Mouse (Mus musculus): ENCODE data around the gene Spsb1. TPM values are rescaled to one million over a fixed set of nuclear protein-coding genes. Genes with fewer than 3 reads are reported as not detected.
A peak's percentile ranks its signal among the peaks of the same experiment; 100 is the strongest.

The Spsb1 gene
- polyA plus RNA-seq, 1 experiment from 2014 or later, result 26.9 TPM

- Histone ChIP-seq H3K4me2 (ENCODE audit: low read depth) (peak overlapping the region; percentile 56), H3K36me3 (ENCODE audit: control insufficient read depth, insufficient read depth, low read length) (no peaks in the 10 kb centered on the region), H3K27ac (ENCODE audit: low read depth, low read length) (no peak overlapping the region), H3K4me3 (ENCODE audit: low read depth, low read length) (no peak overlapping the region), H3K9ac (ENCODE audit: low read length) (no peak overlapping the region), H3K27me3 (ENCODE audit: control insufficient read depth, insufficient read depth, low read length) (no peaks in the 10 kb centered on the region), H3K9me3 (ENCODE audit: control insufficient read depth, low read length) (no peaks in the 10 kb centered on the region), H3K4me1 (ENCODE audit: control insufficient read depth, insufficient read depth, low read length) (peaks cover 6% of the 10 kb centered on the region)
- DNase-seq (ENCODE audit: low spot score) (no peak), ATAC-seq (ENCODE audit: insufficient read depth, low FRiP score, low TSS enrichment) (no peak)
- WGBS, result 63% methylated on average over 4 of the region's 4 CpGs
Measured at GRCm38 (mm10) chr4:149853698-149854284, 101.1 kb downstream of the Spsb1 start.

DNA sequence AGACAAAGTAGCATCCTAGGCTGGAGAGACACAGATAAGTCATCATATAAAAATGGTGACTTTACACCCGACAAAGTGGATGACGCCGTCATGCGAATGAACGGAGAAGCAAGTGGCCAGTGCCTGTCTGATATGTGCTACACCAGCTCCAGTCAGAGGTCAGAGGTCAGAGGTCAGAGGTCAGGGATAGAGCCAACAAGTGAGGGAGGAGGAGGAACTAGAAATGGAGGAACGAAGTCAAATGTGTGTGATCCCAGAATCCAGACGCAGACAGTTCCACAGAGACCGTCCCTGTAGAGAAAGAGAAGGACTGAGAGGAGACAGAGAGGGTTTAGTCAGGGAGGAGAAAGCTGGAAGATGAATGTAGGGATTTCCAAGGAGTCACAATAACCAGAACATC is 103.3 kb downstream of the Spsb1 start:
- Histone ChIP-seq H3K9me3 (ENCODE audit: control insufficient read depth, low read length) (no peaks in the 10 kb centered on the region), H3K4me2 (ENCODE audit: low read depth) (no peak overlapping the region), H3K4me3 (ENCODE audit: low read depth, low read length) (no peak overlapping the region), H3K27ac (ENCODE audit: low read depth, low read length) (no peak overlapping the region), H3K27me3 (ENCODE audit: control insufficient read depth, insufficient read depth, low read length) (no peaks in the 10 kb centered on the region), H3K36me3 (ENCODE audit: control insufficient read depth, insufficient read depth, low read length) (no peaks in the 10 kb centered on the region), H3K4me1 (ENCODE audit: control insufficient read depth, insufficient read depth, low read length) (peaks cover 6% of the 10 kb centered on the region), H3K9ac (ENCODE audit: low read length) (no peak overlapping the region)
- 91% methylated on average over 8 of the region's 8 CpGs for WGBS
- no peak for ATAC-seq (ENCODE audit: insufficient read depth, low FRiP score, low TSS enrichment)
- DNase-seq (ENCODE audit: low spot score), result no peak

- Histone ChIP-seq H3K36me3 (ENCODE audit: control insufficient read depth, insufficient read depth, low read length) (no peaks in the 10 kb centered on the region), H3K9me3 (ENCODE audit: control insufficient read depth, low read length) (no peaks in the 10 kb centered on the region), H3K27me3 (ENCODE audit: control insufficient read depth, insufficient read depth, low read length) (no peaks in the 10 kb centered on the region), H3K4me2 (ENCODE audit: low read depth) (no peak overlapping the region), H3K4me1 (ENCODE audit: control insufficient read depth, insufficient read depth, low read length) (peaks cover 4% of the 10 kb centered on the region; the same call in 1 of the 2 replicates), H3K4me3 (ENCODE audit: low read depth, low read length) (no peak overlapping the region), H3K9ac (ENCODE audit: low read length) (no peak overlapping the region), H3K27ac (ENCODE audit: low read depth, low read length) (no peak overlapping the region)
- ATAC-seq (ENCODE audit: insufficient read depth, low FRiP score, low TSS enrichment) (no peak), DNase-seq (ENCODE audit: low spot score) (no peak)
- WGBS, result 73% methylated on average over 10 of the region's 10 CpGs
Measured at GRCm38 (mm10) chr4:149850674-149851073, 104.2 kb downstream of the Spsb1 start.

DNA sequence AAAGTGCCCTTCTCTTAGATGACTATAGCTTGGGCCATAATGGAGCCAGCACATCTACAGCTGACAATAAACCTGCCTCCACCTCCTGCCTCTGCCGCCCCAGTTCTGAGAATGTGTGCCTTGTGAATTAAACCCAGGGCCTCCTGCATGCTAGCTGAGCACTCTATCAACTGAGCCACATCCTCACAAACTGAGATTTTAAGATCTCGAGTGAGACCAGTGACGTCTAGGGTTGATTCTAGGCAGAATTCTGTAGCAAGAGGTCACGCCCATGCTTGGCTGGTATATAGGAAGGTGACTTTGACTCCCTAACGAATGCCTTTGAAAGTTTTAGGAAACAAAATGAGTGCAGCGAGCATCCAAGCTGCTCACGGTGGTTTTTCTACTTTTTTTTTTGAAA is 104.8 kb downstream of the Spsb1 start:
- ATAC-seq (ENCODE audit: insufficient read depth, low FRiP score, low TSS enrichment), result no peak
- Histone ChIP-seq H3K4me3 (ENCODE audit: low read depth, low read length) (no peak overlapping the region), H3K27ac (ENCODE audit: low read depth, low read length) (no peak overlapping the region), H3K36me3 (ENCODE audit: control insufficient read depth, insufficient read depth, low read length) (no peaks in the 10 kb centered on the region), H3K27me3 (ENCODE audit: control insufficient read depth, insufficient read depth, low read length) (no peaks in the 10 kb centered on the region), H3K9ac (ENCODE audit: low read length) (no peak overlapping the region), H3K9me3 (ENCODE audit: control insufficient read depth, low read length) (no peaks in the 10 kb centered on the region), H3K4me1 (ENCODE audit: control insufficient read depth, insufficient read depth, low read length) (peaks cover 4% of the 10 kb centered on the region; the same call in 1 of the 2 replicates), H3K4me2 (ENCODE audit: low read depth) (no peak overlapping the region)
- DNase-seq (ENCODE audit: low spot score), result no peak
- WGBS, result 88% methylated on average over 7 of the region's 7 CpGs

GRCm38 (mm10) chr4:149849035-149849434 is 105.8 kb downstream of the Spsb1 start:
- no peaks in the 10 kb centered on the region for H3K9me3 ChIP-seq (ENCODE audit: control insufficient read depth, low read length)
- no peaks in the 10 kb centered on the region for H3K27me3 ChIP-seq (ENCODE audit: control insufficient read depth, insufficient read depth, low read length)
- H3K36me3 ChIP-seq (ENCODE audit: control insufficient read depth, insufficient read depth, low read length), result no peaks in the 10 kb centered on the region
- WGBS, result 89% methylated on average over 5 of the region's 5 CpGs
- no peak overlapping the region for H3K4me3 ChIP-seq (ENCODE audit: low read depth, low read length)
- no peak for ATAC-seq (ENCODE audit: insufficient read depth, low FRiP score, low TSS enrichment)
- H3K4me2 ChIP-seq (ENCODE audit: low read depth), result no peak overlapping the region
- H3K27ac ChIP-seq (ENCODE audit: low read depth, low read length), result no peak overlapping the region
- H3K4me1 ChIP-seq (ENCODE audit: control insufficient read depth, insufficient read depth, low read length), result no peaks in the 10 kb centered on the region; the same call in 1 of the 2 replicates
- DNase-seq (ENCODE audit: low spot score), result no peak
- H3K9ac ChIP-seq (ENCODE audit: low read length), result no peak overlapping the region

GRCm38 (mm10) chr4:149846861-149847631 is 107.8 kb downstream of the Spsb1 start:
- DNase-seq (ENCODE audit: low spot score) (no peak), ATAC-seq (ENCODE audit: insufficient read depth, low FRiP score, low TSS enrichment) (no peak)
- no peak overlapping the region for H3K27ac ChIP-seq (ENCODE audit: low read depth, low read length)
- 85% methylated on average over 22 of the region's 22 CpGs for WGBS
- H3K4me3 ChIP-seq (ENCODE audit: low read depth, low read length), result no peak overlapping the region
- no peak overlapping the region for H3K9ac ChIP-seq (ENCODE audit: low read length)
- H3K27me3 ChIP-seq (ENCODE audit: control insufficient read depth, insufficient read depth, low read length), result no peaks in the 10 kb centered on the region
- H3K4me1 ChIP-seq (ENCODE audit: control insufficient read depth, insufficient read depth, low read length), result no peaks in the 10 kb centered on the region
- no peaks in the 10 kb centered on the region for H3K36me3 ChIP-seq (ENCODE audit: control insufficient read depth, insufficient read depth, low read length)
- H3K9me3 ChIP-seq (ENCODE audit: control insufficient read depth, low read length), result no peaks in the 10 kb centered on the region
- no peak overlapping the region for H3K4me2 ChIP-seq (ENCODE audit: low read depth)

Other genes starting within 250 kb of the Spsb1 start
- gene Tmem201, start 217.0 kb downstream of the Spsb1 start, polyA plus RNA-seq (2014; fragmentation: Nextera tagmentation; extraction: Ambion mirVana), result 24.6 and 26.0 TPM in 2 replicates
- gene Slc25a33, start 180.8 kb downstream of the Spsb1 start, polyA plus RNA-seq (2014; fragmentation: Nextera tagmentation; extraction: Ambion mirVana), result 22.0 and 22.9 TPM in 2 replicates
- gene H6pd, start 54.0 kb upstream of the Spsb1 start, polyA plus RNA-seq (2014; fragmentation: Nextera tagmentation; extraction: Ambion mirVana), result 3.0 and 3.6 TPM in 2 replicates
- gene Gpr157, start 132.3 kb upstream of the Spsb1 start, polyA plus RNA-seq (2014; fragmentation: Nextera tagmentation; extraction: Ambion mirVana), result 0.24 and 0.28 TPM in 2 replicates
- gene Slc2a5, start 164.2 kb upstream of the Spsb1 start, polyA plus RNA-seq (2014; fragmentation: Nextera tagmentation; extraction: Ambion mirVana), result 2.9 and 3.3 TPM in 2 replicates
- gene Slc2a7, start 193.9 kb upstream of the Spsb1 start, polyA plus RNA-seq (2014; fragmentation: Nextera tagmentation; extraction: Ambion mirVana), result not detected in 2 replicates
- gene Car6, start 246.3 kb upstream of the Spsb1 start, polyA plus RNA-seq (2014; fragmentation: Nextera tagmentation; extraction: Ambion mirVana), result 0.39 TPM in 1 of 2 replicates, not detected in the other